Mouse (Mus musculus): Measurements from ENCODE around the gene Krtap19-4.

Krtap19-4 gene

DNA sequence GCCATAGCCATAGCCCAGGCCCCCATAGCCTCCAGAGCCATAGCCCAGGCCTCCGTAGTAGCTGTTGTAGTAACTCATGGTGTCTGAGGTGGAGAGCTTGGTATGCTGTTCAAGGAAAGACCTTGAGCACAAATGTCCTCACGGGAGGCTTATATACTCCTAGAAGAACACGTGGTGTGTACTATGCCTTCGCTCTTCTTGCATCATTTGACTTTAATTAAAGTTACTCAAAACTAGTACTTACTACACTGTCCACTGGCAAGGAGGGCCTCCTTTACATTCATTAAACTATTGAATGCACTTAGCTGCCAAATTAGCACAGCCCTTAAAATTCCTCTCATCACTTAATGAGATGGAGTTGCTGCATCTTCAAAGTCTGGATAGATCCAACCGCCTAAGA is at the start of gene Krtap19-4:
Gene Krtap19-4, minus strand, starts transcription at position 101 of the 400 bp plus-strand sequence.
- DNase-seq (ENCODE audit: low read depth, low spot score), result no peak

DNA sequence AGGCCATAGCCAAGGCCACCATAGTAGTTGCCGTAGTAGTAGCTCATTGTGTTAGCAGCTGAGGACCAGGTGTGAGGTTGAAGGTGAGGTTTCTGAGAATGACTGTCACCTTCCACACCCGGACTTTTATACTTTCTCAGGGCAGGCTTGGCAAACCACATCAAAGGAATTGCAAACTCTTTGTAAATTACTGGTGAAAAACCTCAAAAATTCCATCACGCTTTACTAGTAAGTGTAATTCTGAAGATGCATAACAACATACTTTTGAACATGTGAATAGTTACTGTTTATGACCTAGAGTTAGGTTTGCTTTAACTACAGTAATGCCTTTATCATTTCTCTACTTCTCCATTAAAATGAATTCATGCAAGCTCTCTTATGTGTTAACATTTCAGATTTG is 47.3 kb upstream of the Krtap19-4 start, which contains the start of gene Krtap19-9b:
Gene Krtap19-9b, minus strand, starts transcription at position 101 of the 400 bp plus-strand sequence.
- DNase-seq (ENCODE audit: low read depth, low spot score), result no peak

DNA sequence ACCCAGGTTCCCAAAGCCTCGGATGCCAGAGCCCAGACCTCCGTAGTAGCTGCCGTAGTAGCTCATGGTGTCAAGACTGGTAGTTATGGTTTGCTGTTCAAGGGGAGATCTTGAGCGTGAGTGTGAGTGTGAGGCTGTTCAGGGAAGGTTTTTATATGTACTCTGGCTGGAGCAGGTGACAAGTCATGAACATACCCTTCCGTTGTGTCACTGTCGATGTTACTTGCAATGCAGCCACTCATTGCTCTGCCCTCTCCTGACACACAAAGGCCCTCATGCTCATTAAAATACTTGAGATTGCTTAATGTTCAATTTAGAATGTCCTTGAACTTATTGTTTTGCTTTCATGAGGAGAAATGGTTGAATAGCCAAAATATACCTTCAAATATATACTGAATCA is 11.5 kb upstream of the Krtap19-4 start, which contains the start of gene Krtap19-5:
Gene Krtap19-5, minus strand, starts transcription at position 101 of the 400 bp plus-strand sequence.
- no peak for DNase-seq (ENCODE audit: low read depth, low spot score)

DNA sequence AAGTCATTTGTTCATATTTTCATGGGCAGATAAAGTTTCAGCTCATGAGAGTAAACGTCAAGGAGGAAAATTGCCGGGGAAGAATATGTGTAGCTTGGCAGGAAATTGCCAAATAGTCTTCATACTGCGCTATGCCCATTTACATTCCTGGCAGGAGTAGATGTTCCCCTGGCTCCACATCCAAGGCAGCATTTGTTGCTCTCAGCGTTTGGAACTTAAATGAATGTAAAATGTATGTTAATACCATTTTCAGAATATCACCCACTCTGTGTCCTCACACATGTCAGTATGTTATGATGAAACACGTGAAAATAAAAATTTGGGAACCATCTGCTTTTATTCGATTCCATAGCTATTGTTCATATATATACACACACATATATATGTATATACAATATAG is 2.0 kb upstream of the Krtap19-4 start:
- DNase-seq (ENCODE audit: low read depth, low spot score), result no peak

DNA sequence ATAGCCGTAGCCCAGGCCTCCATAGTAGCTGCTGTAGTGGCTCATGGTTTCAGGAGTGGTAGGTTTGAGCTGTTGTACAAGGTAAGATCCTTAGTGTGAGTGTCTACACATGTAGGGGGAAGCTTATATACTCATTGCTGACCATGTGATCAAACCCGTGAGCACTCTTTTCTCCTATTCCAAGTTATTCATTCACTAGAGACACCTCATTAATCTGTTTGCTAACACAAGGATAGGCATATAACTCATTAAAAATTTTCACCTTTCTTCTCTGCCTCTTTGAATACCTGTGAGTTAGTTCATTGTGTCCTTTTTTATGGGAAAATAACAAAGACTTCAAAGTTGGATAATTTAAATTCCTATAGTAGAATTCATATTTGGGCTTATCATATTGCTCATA is 7.0 kb downstream of the Krtap19-4 start, which contains the start of gene Krtap19-3:
Gene Krtap19-3, minus strand, starts transcription at position 101 of the 400 bp plus-strand sequence.
- DNase-seq (ENCODE audit: low read depth, low spot score), result no peak

DNA sequence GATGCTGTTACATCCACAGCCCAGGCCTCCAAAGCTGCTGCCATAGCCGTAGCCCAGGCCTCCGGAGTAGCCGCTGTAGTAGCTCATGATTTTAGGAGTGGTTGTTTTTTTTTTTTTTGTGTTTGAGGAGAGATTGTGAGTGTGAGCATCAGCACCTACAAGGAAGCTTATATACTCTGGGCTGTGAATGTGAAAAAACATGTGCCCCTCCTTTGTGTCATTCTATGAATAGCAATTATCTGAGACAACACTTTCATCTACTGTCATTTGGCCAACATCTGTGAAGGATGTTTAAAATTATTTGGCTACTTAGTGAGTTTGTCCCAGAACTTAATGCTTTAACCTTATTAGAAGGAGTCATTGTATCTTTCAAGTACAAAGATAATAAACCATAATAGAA is 10.7 kb downstream of the Krtap19-4 start, which contains the start of gene Krtap19-2:
Gene Krtap19-2, minus strand, starts transcription at position 101 of the 400 bp plus-strand sequence.
- DNase-seq (ENCODE audit: low read depth, low spot score), result no peak

DNA sequence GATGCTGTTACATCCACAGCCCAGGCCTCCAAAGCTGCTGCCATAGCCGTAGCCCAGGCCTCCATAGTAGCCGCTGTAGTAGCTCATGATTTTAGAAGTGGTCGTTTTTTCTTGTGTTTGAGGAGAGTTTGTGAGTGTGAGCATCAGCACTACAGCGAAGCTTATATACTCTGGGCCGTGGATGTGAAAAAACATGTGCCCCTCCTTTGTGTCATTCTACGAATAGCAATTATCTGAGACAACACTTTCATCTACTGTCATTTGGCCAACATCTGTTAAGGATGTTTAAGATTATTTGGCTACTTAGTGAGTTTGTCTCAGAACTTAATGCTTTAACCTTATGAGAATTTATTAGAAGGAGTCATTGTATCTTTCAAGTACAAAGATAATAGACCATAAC is 15.6 kb downstream of the Krtap19-4 start, which contains the start of gene Krtap19-1:
Gene Krtap19-1, minus strand, starts transcription at position 101 of the 400 bp plus-strand sequence.
- no peak for DNase-seq (ENCODE audit: low read depth, low spot score)

DNA sequence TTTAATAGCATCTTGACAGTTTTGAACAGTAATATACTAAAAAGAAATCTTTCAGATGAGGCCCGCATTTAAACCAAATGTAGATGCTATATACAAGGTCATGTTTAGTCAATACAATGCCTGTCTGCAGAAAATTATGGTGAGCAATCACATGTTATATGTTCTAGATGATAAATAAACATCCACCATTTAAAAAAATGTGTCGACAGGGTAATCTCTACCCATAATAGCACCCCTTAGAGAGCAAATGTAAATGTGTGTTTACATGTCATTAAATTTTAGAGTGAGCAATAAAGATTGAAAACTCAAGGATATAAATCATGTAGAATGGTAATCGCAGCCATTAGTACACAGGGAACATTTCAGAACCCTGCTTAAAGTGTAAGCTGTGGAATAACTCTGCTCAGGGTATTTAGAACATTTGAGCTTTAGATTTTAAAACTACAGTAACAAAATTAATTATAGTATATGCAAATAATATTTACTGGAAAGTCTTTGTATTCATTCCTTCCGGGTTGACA is 19.9 kb downstream of the Krtap19-4 start:
- no peak for DNase-seq (ENCODE audit: low read depth, low spot score)

DNA sequence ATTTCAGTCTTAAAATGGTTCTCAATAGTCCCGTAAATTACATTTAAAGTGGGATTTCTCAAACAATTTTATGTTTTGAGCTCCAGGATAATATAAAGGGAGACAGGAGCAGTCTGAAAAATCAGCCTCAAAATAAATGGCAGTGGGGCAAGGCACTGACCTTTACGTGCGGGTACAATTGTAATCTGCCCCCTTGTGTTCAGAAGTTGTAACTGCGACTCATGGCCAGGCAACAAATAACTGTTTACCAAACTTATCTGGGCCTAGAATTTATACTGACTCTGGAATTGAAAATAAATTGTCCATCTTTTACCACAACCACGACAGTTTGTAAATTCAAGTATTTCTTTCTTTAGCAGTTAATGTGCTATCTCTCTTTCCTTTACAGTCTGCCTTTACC is 33.4 kb downstream of the Krtap19-4 start:
- peak; percentile 16 for DNase-seq (ENCODE audit: low read depth, low spot score)

DNA sequence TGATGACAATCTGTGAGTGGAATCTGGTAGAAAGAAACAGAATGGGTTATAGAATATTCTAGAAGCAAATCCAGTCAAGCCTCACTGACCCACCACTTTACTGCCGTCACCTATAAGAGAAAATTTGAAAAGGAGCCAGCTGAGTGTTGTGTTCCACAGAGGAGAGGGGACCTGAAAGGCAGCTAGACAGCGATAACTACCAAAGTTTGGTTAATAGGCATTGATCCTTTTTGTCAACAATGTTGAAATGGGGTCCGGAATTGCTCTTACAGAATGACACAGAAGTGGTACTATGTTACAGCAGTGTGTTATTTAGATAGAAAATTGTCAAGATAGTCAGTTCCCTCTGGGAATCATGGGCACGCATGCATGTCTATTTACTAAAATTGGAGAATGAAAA is 36.3 kb downstream of the Krtap19-4 start:
- no peak for DNase-seq (ENCODE audit: low read depth, low spot score)

DNA sequence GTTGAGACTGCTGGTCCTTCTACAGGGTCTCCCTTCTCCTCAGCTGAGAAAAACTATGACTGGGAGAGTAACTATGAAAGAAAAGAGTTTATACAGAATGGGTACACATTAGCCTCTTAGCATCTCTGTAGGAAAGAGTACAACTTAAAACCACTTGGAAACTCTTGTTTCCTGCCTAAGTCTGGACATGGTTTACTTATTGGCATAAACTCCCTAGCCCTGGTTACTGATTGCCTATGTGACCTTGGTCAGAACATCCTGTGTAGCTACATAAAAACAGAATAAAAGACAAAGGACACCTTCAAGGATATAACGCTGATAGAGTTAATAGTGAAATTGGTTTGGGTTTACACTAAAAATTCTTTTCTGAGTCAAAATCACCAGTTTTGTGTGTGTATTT is 37.5 kb downstream of the Krtap19-4 start:
- no peak for DNase-seq (ENCODE audit: low read depth, low spot score)

Measured in embryo, embryonic 11.5 days (tissue).